Mouse (Mus musculus): ENCODE data around the gene Efna3.

DNA sequence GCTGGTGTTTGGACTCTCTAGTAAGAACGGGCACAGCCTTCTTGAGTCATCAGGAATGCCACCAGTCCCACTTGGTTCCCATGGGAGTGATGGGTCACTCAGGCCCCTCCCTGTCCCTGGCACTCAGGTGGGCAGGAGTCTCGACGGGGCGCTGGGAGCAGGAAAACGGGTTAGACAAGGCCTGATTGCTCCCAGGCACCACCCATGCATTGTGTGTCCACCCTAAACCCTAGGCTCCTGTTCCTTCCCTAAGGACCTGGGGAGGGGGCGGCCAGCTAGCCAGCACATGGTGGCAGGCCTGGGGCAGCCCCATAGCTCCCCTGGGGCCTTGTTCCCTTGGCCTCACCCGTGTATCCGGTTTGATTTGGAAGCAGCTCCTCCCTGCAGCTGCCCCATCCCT, 4.4 kb downstream of the Efna3 start:
- TF ChIP-seq CTCF (IDR thresholded peaks at IDR 0.05; ENCODE audit: low read depth) (no peak), EP300 (IDR thresholded peaks at IDR 0.05; ENCODE audit: low read depth) (no peak)

Data from heart, postnatal 0 days (tissue).